16 mouse cellular contexts compared by ENCODE assay signal in genomic region chr2:160771325-160772276, GRCm38 (mm10). TPM values are rescaled to one million over a fixed set of nuclear protein-coding genes. Genes with fewer than 3 reads are reported as not detected.
DNase-seq lines count a peak whose midpoint lies in the region; ATAC-seq and TF ChIP-seq lines count a peak whose summit lies in the region.
"Had no signal": no experiment of that assay in that cellular context is flagged by ENCODE, and none has a peak within 500 bp of the region (broad histone marks: within the 10 kb centered on the region; RNA-seq: fewer than 3 reads in every experiment).

No protein-coding gene starts in this region.

- H3K4me3 ChIP-seq in liver, embryonic 11.5 days (ENCODE audit: low read depth, low read length), result no peak overlapping the region
- H3K4me3 ChIP-seq in liver, postnatal 0 days (ENCODE audit: low read depth, low read length), result no peak overlapping the region
- H3K4me3 ChIP-seq: limb, embryonic 13.5 days; midbrain, embryonic 13.5 days had no signal

- whole genome bisulfite sequencing in liver, embryonic 11.5 days, result 79% methylated on average over 8 of the region's 8 CpGs
- 77% methylated on average over 8 of the region's 8 CpGs for WGBS in liver, postnatal 0 days (ENCODE audit: insufficient replicate concordance)

- peak; percentile 57; the same call in 1 of the 2 replicates for ATAC-seq in liver, embryonic 11.5 days (replicated peaks; ENCODE audit: low FRiP score)
- no peak for ATAC-seq in liver, postnatal 0 days
- ATAC-seq in megakaryocyte-erythroid progenitor cell, adult 5-6 weeks (replicated peaks; ENCODE audit: low FRiP score, low TSS enrichment, poor library complexity, severe bottlenecking), result peak; percentile 53; the same call in 1 of the 2 replicates
- ATAC-seq: midbrain, embryonic 13.5 days had no signal

- no peak overlapping the region for H3K4me2 ChIP-seq in liver, embryonic 11.5 days
- H3K4me2 ChIP-seq in liver, postnatal 0 days (ENCODE audit: low read depth, low read length), result no peak overlapping the region
- H3K4me2 ChIP-seq: limb, embryonic 13.5 days; midbrain, embryonic 13.5 days had no signal

- no peak for TF ChIP-seq CTCF in liver, postnatal 0 days (IDR thresholded peaks at IDR 0.05; ENCODE audit: low read depth)

- intact Hi-C loops in left cerebral cortex, postnatal 4 days (cut with DNase I), result no loop called here

- H3K9me3 ChIP-seq in liver, embryonic 11.5 days (ENCODE audit: control insufficient read depth, low read length), result no peaks in the 10 kb centered on the region
- H3K9me3 ChIP-seq in liver, postnatal 0 days (ENCODE audit: low read length), result no peaks in the 10 kb centered on the region
- H3K9me3 ChIP-seq: limb, embryonic 13.5 days; midbrain, embryonic 13.5 days had no signal

- H3K27ac ChIP-seq in liver, embryonic 11.5 days (ENCODE audit: low read depth, low read length), result no peak overlapping the region
- no peak overlapping the region for H3K27ac ChIP-seq in liver, postnatal 0 days (ENCODE audit: low read depth)
- H3K27ac ChIP-seq: limb, embryonic 13.5 days; midbrain, embryonic 13.5 days had no signal

- H3K4me1 ChIP-seq in liver, embryonic 11.5 days (replicated peaks; ENCODE audit: control insufficient read depth, insufficient read depth, low read length), result no peaks in the 10 kb centered on the region
- no peaks in the 10 kb centered on the region for H3K4me1 ChIP-seq in liver, postnatal 0 days (ENCODE audit: insufficient read depth)
- H3K4me1 ChIP-seq: limb, embryonic 13.5 days; midbrain, embryonic 13.5 days had no signal

- H3K27me3 ChIP-seq in liver, embryonic 11.5 days (replicated peaks; ENCODE audit: control insufficient read depth, insufficient read depth, low read length), result no peaks in the 10 kb centered on the region
- H3K27me3 ChIP-seq in liver, postnatal 0 days (ENCODE audit: insufficient read depth, low read length), result no peaks in the 10 kb centered on the region
- H3K27me3 ChIP-seq: limb, embryonic 13.5 days; midbrain, embryonic 13.5 days had no signal

- H3K36me3 ChIP-seq in liver, embryonic 11.5 days (ENCODE audit: control insufficient read depth, insufficient read depth, low read length), result no peaks in the 10 kb centered on the region
- H3K36me3 ChIP-seq in liver, postnatal 0 days (replicated peaks; ENCODE audit: insufficient read depth, low read length), result 0 out of 2 replicates have a peak, but pooled peaks cover 7% of the 10 kb centered on the region

- TF ChIP-seq EP300 in liver, postnatal 0 days (IDR thresholded peaks at IDR 0.05; ENCODE audit: low read depth), result no peak

- no peak overlapping the region for H3K9ac ChIP-seq in liver, embryonic 11.5 days (ENCODE audit: low read depth, low read length)
- no peak overlapping the region for H3K9ac ChIP-seq in liver, postnatal 0 days (replicated peaks)
- H3K9ac ChIP-seq: forebrain, postnatal 0 days; limb, embryonic 13.5 days; midbrain, embryonic 13.5 days had no signal

- peak; percentile 88 for DNase-seq in heart, adult 11 months
- no peak for DNase-seq in heart, adult 8-10 months (ENCODE audit: low spot score)
- DNase-seq in liver, embryonic 11.5 days (ENCODE audit: low spot score), result no peak
- no peak for DNase-seq in liver, postnatal 0 days
- peak; percentile 36 to 48 for DNase-seq in cerebellum, postnatal 10 days
- DNase-seq in lung, postnatal 25 days (ENCODE audit: low spot score), result no peak
- DNase-seq in left cerebral cortex, postnatal 4 days, result no peak
- DNase-seq: adrenal gland, adult 8-10 months; kidney, adult 9 months; kidney, postnatal 36 days; lung, adult 18-20 months; thymus, adult 2 months had no signal

RNA-seq across cellular contexts. Expression of gene Plcg1, which starts 40.5 kb away (rescaled TPM):
- total RNA-seq in heart, adult 8-10 months (2022), result 10 to 100 TPM; 44.8 to 66.1 (median 52.9) TPM
- polyA plus RNA-seq in liver, embryonic 11.5 days (2014; fragmentation: Nextera tagmentation; extraction: Ambion mirVana), result 22.3 and 27.2 TPM in 2 replicates
- 5.0 and 6.6 TPM in 2 replicates for polyA plus RNA-seq in liver, postnatal 0 days (2015; fragmentation: Nextera tagmentation; extraction: Ambion mirVana)
- 18.8 and 20.7 TPM in 2 replicates for total RNA-seq in megakaryocyte-erythroid progenitor cell, adult 5-6 weeks (2014; fragmentation: Nextera tagmentation)
- total RNA-seq in megakaryocyte-erythroid progenitor cell, adult 5-6 weeks (2017), result 14.7 and 19.3 TPM in 2 replicates
- total RNA-seq in left cerebral cortex, postnatal 4 days (2021), result 100 to 1,000 TPM; 176 to 190 TPM

Comparison
In these comparisons a context has a peak if more than half of its experiments do, and no peak if none do; other contexts are left out.
1. DNase-seq: peak in heart, adult 11 months (single experiment) and cerebellum, postnatal 10 days (2 of 2); none in heart, adult 8-10 months (single experiment), liver, embryonic 11.5 days (single experiment), liver, postnatal 0 days (single experiment), lung, postnatal 25 days (single experiment) and left cerebral cortex, postnatal 4 days (single experiment).